Mouse (Mus musculus) cortical plate, adult 2 months (tissue): ENCODE measurements around the gene Rps15a. TPM values are rescaled to one million over a fixed set of nuclear protein-coding genes. Genes with fewer than 3 reads are reported as not detected.

Experiments
- H3K27ac ChIP-seq: fragments of 200-500 bp; 2 replicates; pipeline ENCODE4 v1.5.1; 2012; ENCODE audit warnings: low read length, control low read depth, inconsistent platforms; ENCODE audit not compliant: insufficient read depth
- H3K4me1 ChIP-seq: fragments of 200-500 bp; 2 replicates; pipeline ENCODE4 v1.6.1; 2011; ENCODE audit warnings: low read length; ENCODE audit not compliant: control insufficient read depth, insufficient read depth
- H3K4me3 ChIP-seq: fragments of 200-500 bp; 2 replicates; pipeline ENCODE4 v1.5.1; 2011; ENCODE audit warnings: mild to moderate bottlenecking, low read length, control low read depth; ENCODE audit not compliant: insufficient read depth
- CTCF ChIP-seq: fragments of 200-500 bp; IDR thresholded peaks from 2 replicates; pipeline ENCODE4 v1.5.1; 2011; ENCODE audit warnings: mild to moderate bottlenecking, control low read depth, low read length; ENCODE audit not compliant: insufficient read depth; ENCODE audit errors: extremely low read depth
- POLR2A ChIP-seq: fragments of 200-500 bp; IDR thresholded peaks from 2 replicates; pipeline ENCODE4 v1.6.1; 2011; ENCODE audit warnings: mild to moderate bottlenecking, low read length, control low read depth; ENCODE audit not compliant: insufficient read depth; ENCODE audit errors: extremely low read depth
- polyA plus RNA-seq: library from polyadenylated mRNA; depleted of rRNA; stranded (reverse); fragments of >200 nt; gene quantifications from 2 replicates; pipeline ENCODE4 v1.2.3, GENCODE M21; 2012

Gene Rps15a
- polyA plus RNA-seq, 1 experiment: 1,243 TPM

GRCm38 (mm10) chr7:118128925-118129429, 13.0 kb upstream of the Rps15a start:
- H3K4me3 ChIP-seq: peak overlapping the region; percentile 59
- peak overlapping the region; percentile 20; the same call in 1 of the 2 replicates for H3K27ac ChIP-seq
- H3K4me1 ChIP-seq: peaks cover 5% of the 10 kb centered on the region
- no peak for TF ChIP-seq CTCF
- no peak for TF ChIP-seq POLR2A

- Histone ChIP-seq H3K4me3 (no peak overlapping the region), H3K27ac (no peak overlapping the region), H3K4me1 (peaks cover 6% of the 10 kb centered on the region)
- TF ChIP-seq CTCF (no peak), POLR2A (no peak)
Observed at GRCm38 (mm10) chr7:118126219-118126875, 10.4 kb upstream of the Rps15a start.

- TF ChIP-seq POLR2A (no peak), CTCF (no peak)
Observed at GRCm38 (mm10) chr7:118125736-118126135, 9.7 kb upstream of the Rps15a start.

GRCm38 (mm10) chr7:118123512-118124411, 7.8 kb upstream of the Rps15a start:
- Histone ChIP-seq H3K27ac (peak overlapping the region; percentile 62; the same call in 1 of the 2 replicates), H3K4me1 (peaks cover 6% of the 10 kb centered on the region)
- no peak for TF ChIP-seq POLR2A
- TF ChIP-seq CTCF: no peak

More at GRCm38 (mm10) chr7:118125736-118126135, 9.7 kb upstream of the Rps15a start:
- Histone ChIP-seq H3K4me1 (peaks cover 6% of the 10 kb centered on the region), H3K4me3 (no peak overlapping the region), H3K27ac (no peak overlapping the region)

GRCm38 (mm10) chr7:118122235-118122634, 6.2 kb upstream of the Rps15a start:
- TF ChIP-seq POLR2A (no peak), CTCF (no peak)
- Histone ChIP-seq H3K27ac (no peak overlapping the region), H3K4me1 (peaks cover 6% of the 10 kb centered on the region), H3K4me3 (no peak overlapping the region)

More at GRCm38 (mm10) chr7:118123512-118124411, 7.8 kb upstream of the Rps15a start:
- H3K4me3 ChIP-seq: no peak overlapping the region

GRCm38 (mm10) chr7:118120654-118121053, 4.7 kb upstream of the Rps15a start:
- Histone ChIP-seq H3K4me1 (peaks cover 4% of the 10 kb centered on the region), H3K27ac (no peak overlapping the region), H3K4me3 (no peak overlapping the region)
- TF ChIP-seq POLR2A: no peak
- TF ChIP-seq CTCF: no peak

- no peak overlapping the region for H3K4me3 ChIP-seq
- peaks cover 4% of the 10 kb centered on the region for H3K4me1 ChIP-seq
- H3K27ac ChIP-seq: no peak overlapping the region
- no peak for TF ChIP-seq POLR2A
- TF ChIP-seq CTCF: no peak
Observed at GRCm38 (mm10) chr7:118119946-118120345, 4.0 kb upstream of the Rps15a start.

- no peak overlapping the region for H3K27ac ChIP-seq
- H3K4me1 ChIP-seq: peaks cover 3% of the 10 kb centered on the region; the same call in 1 of the 2 replicates
- H3K4me3 ChIP-seq: no peak overlapping the region
- TF ChIP-seq CTCF: no peak
- no peak for TF ChIP-seq POLR2A
Observed at GRCm38 (mm10) chr7:118119142-118119541, 3.2 kb upstream of the Rps15a start.

GRCm38 (mm10) chr7:118118426-118118825, 2.4 kb upstream of the Rps15a start:
- Histone ChIP-seq H3K4me3 (no peak overlapping the region), H3K27ac (no peak overlapping the region), H3K4me1 (peaks cover 4% of the 10 kb centered on the region; the same call in 1 of the 2 replicates)
- TF ChIP-seq CTCF (no peak), POLR2A (no peak)
